Mouse (Mus musculus) central nervous system, embryonic 11.5 days (tissue): Measurements from ENCODE around the gene Gm4141. TPM values are rescaled to one million over a fixed set of nuclear protein-coding genes. Genes with fewer than 3 reads are reported as not detected.

Experiments
- polyA plus RNA-seq: library from polyadenylated mRNA; depleted of rRNA; stranded (reverse); fragments of >200 nt; gene quantifications from 2 replicates; pipeline ENCODE4 v1.2.3, GENCODE M21; 2012; rRNA removed

Gm4141 gene
- not detected in 2 replicates for polyA plus RNA-seq

DNA sequence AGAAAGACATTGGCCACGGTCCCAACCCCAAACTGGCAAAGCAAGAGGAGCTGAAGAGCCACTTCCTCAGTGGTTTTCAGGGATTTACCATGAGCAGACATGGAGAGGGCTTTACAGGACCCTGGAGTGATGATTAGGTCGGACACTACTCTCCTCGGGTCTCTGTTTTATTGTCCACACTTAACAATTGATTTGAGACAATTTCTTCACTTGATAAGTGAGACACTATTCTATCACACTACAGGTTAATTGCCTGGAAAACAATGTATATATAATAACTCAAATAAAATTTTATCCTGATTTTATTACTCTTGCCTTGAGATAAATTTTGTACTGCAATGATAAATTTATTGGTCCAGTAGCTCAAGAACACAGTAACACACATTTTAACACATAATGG is at the start of gene Gm4141:
Gene Gm4141, minus strand, starts transcription at position 101 of the 400 bp plus-strand sequence.

DNA sequence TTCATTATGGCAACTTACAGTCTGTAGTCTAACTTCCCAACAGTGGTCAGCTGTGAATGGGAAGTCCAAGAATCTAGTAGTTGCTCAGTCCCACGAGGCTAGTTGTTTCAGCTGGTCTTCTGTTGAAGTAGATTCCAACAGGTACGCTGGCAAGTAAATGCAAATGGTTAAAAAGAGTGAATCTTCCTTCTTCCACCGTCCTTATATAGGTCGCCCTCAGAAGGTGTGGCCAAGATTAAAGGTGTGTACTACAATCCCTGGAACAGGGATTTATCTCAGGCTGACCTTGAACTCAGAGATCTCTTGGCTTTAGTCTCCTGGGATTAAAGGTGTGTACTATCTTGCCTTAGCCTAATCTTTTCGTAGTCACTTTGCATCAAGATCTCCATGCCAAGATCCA is 22.9 kb upstream of the Gm4141 start, which contains the start of gene Gm4513:
Gene Gm4513, minus strand, starts transcription at position 101 of the 400 bp plus-strand sequence.

DNA sequence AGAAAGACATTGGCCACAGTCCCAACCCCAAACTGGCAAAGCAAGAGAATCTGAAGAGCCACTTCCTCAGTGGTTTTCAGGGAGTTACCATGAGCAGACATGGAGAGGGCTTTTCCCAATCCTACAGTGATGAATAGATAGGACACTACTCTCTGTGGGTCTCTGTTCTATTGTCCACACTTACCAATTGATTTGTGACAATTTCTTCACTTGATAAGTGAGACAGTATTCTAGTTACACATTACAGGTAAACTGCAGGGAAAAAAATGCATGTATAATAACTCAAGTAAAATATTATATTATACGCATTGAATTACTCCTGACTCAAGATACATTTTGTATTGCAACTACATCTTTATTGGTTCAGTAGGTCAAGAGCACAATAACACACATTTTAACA is 30.4 kb downstream of the Gm4141 start, which contains the start of gene Gm5726:
Gene Gm5726, minus strand, starts transcription at position 101 of the 400 bp plus-strand sequence.

DNA sequence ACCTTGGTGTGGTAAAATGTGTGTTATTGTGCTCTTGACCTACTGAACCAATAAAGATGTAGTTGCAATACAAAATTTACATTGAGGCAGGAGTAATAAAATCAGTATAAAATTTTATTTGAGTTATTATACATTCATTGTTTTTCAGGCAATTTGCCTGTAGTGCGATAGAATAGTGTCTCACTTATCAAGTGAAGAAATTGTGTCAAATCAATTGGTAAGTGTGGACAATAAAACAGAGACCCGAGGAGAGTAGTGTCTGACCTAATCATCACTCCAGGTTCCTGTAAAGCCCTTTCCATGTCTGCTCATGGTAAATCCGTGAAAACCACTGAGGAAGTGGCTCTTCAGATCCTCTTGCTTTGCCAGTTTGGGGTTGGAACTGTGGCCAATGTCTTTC is 42.5 kb downstream of the Gm4141 start, which contains the start of gene Vmn1r104:
Gene Vmn1r104, plus strand, starts transcription at position 301 of the 400 bp plus-strand sequence.

Other genes starting within 250 kb of the Gm4141 start
- gene Gm4133, start 242.2 kb downstream of the Gm4141 start, polyA plus RNA-seq = not detected in 2 replicates
- gene Gm5728, start 200.8 kb downstream of the Gm4141 start, polyA plus RNA-seq = not detected in 2 replicates
- gene Vmn1r100, start 158.3 kb downstream of the Gm4141 start, polyA plus RNA-seq = not detected in 2 replicates
- not detected in 2 replicates for gene Vmn1r101, start 133.6 kb downstream of the Gm4141 start, polyA plus RNA-seq
- not detected in 2 replicates for gene Gm10670, start 101.3 kb downstream of the Gm4141 start, polyA plus RNA-seq
- not detected in 2 replicates for gene Vmn1r103, start 65.7 kb downstream of the Gm4141 start, polyA plus RNA-seq
- not detected in 2 replicates for gene Vmn1r104, start 42.4 kb downstream of the Gm4141 start, polyA plus RNA-seq
- not detected in 2 replicates for gene Gm5726, start 30.5 kb downstream of the Gm4141 start, polyA plus RNA-seq
- gene Gm4513, start 22.8 kb upstream of the Gm4141 start, polyA plus RNA-seq = not detected in 2 replicates
- gene Vmn1r107, start 92.7 kb upstream of the Gm4141 start, polyA plus RNA-seq = not detected in 2 replicates
- not detected in 2 replicates for gene Vmn1r111, start 127.0 kb upstream of the Gm4141 start, polyA plus RNA-seq
- gene Gm10668, start 154.4 kb upstream of the Gm4141 start, polyA plus RNA-seq = not detected in 2 replicates
- gene Vmn1r112, start 194.9 kb upstream of the Gm4141 start, polyA plus RNA-seq = not detected in 2 replicates
- gene Vmn1r113, start 211.0 kb upstream of the Gm4141 start, polyA plus RNA-seq = not detected in 2 replicates
- gene Vmn1r114, start 235.9 kb upstream of the Gm4141 start, polyA plus RNA-seq = not detected in 2 replicates